Mouse (Mus musculus): ENCODE results near the gene Rbfox1. TPM values are rescaled to one million over a fixed set of nuclear protein-coding genes. Genes with fewer than 3 reads are reported as not detected.

The Rbfox1 gene
- total RNA-seq, 2 experiments from 2014 or later: 264 to 278 TPM

DNA sequence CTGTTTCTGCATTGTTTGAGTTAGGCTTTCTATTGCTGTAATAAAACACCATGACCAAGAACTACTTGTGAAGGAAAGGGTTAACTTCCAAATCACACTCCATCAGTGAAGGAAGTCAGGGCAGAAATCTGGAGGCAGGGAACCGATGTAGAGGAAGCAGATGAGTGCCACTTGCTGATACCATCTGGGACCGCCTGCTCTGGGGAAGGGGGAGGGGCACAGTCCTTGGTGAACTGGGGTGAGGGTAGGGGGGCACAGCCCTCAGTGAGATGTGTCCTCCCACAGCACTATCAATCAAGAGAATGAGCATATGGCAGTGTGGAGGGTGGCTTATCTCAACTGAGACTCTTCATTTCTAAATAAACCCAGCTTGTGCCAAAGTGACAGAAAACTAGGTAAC is 1108.0 kb downstream of the Rbfox1 start:
- no peak for DNase-seq (ENCODE audit: extremely low spot score in 1 of 2, low spot score in 2 of 2)
- intact Hi-C loops (cut with DNase I): no loop called here

DNA sequence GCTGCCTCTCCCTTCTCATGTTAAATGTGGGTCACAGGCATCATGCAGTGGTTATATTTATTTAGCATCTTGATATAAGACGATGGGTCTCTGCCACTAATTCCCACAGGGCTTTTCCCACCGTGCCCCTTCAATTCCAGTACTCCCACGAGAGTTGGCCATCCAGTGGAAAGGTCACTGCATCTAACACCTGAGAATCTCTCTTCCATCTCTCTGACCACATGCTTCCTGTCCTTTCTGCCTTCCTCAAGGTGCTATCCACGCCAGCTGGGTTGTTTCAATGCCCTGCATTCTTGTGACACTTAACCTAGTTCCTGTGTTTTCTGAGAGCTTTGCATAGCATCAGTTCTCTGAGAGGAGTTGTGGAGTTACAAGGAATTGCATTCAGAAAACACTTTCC is 1112.0 kb downstream of the Rbfox1 start:
- no peak for DNase-seq (ENCODE audit: extremely low spot score in 1 of 2, low spot score in 2 of 2)
- intact Hi-C loops (cut with DNase I): no loop called here

GRCm38 (mm10) chr16:6997834-6998233 is 1112.7 kb downstream of the Rbfox1 start:
- intact Hi-C loops (cut with DNase I): no loop called here
- no peak for DNase-seq (ENCODE audit: extremely low spot score in 1 of 2, low spot score in 2 of 2)

DNA sequence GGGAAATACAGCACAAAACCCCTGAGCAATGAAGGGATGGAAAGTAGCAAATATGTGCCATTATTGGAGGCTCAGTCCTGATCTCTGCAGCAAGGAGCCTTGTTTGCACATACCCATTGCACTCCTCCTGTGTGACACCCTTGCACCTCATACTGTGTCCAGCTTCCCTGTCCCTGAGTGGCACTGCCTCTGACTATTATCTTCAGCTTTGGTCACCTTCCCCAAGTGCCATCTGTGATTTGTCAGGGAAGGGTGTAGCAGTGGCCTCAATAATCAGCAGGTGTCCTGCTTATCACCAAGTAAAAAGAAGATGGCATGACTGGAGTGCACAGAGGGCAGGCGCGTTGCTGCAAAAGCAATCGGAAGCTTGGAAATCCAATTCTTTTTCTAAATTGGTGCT is 1119.4 kb downstream of the Rbfox1 start:
- intact Hi-C loops (cut with DNase I): no loop called here
- no peak for DNase-seq (ENCODE audit: extremely low spot score in 1 of 2, low spot score in 2 of 2)

DNA sequence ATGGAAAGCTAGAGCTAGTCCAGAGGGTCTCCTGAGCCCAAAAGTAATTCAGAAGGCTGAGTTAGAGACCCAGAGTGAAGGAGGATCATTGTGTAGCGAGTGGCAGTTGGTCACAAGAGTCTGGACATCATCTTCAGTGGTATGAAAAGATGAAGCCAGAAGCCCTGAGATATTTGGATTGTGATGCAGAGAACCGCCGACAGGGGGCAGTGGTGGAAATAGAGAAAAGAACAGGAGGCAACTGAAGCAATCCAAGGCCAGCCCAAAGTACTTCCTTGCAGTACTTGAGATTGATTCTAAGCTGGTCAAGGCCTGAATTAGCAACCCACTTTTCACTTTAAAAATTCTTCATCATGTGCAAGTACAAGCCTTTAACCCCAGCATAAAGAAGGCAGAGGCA is 1120.3 kb downstream of the Rbfox1 start:
- intact Hi-C loops (cut with DNase I): no loop called here
- peak in 1 of 2 experiments; percentile 36 for DNase-seq (ENCODE audit: extremely low spot score in 1 of 2, low spot score in 2 of 2)

- no peak for DNase-seq (ENCODE audit: extremely low spot score in 1 of 2, low spot score in 2 of 2)
- intact Hi-C loops (cut with DNase I): no loop called here
Measured at GRCm38 (mm10) chr16:7017310-7017709, 1132.2 kb downstream of the Rbfox1 start.

DNA sequence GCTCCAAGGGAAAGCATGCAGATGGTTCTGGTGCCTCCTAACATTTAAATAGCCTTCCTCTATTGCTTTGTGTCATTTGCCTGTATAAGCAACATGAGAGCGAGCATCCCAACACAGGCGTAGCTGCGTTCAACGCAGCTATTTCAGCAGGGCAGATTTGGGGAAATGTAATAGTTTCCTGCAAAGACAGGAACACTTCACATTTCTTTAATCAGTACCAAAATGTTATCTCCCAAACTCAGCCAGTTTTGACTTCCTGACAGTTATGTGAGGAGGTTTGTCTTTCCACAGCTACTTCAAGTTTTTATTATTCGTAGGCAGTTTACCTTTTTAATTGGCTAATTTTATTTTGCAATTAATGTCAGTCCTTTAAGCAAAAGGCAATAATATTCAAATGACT is 1149.1 kb downstream of the Rbfox1 start:
- intact Hi-C loops (cut with DNase I): loop anchor here (10.0 kb wide), 1 partner anchor 189 kb away; no protein-coding TSS in a partner anchor
- DNase-seq (ENCODE audit: extremely low spot score in 1 of 2, low spot score in 2 of 2): no peak

GRCm38 (mm10) chr16:7036566-7036965 is 1151.4 kb downstream of the Rbfox1 start:
- intact Hi-C loops (cut with DNase I): loop anchor here (10.0 kb wide), 1 partner anchor 192 kb away; no protein-coding TSS in a partner anchor
- no peak for DNase-seq (ENCODE audit: extremely low spot score in 1 of 2, low spot score in 2 of 2)

DNA sequence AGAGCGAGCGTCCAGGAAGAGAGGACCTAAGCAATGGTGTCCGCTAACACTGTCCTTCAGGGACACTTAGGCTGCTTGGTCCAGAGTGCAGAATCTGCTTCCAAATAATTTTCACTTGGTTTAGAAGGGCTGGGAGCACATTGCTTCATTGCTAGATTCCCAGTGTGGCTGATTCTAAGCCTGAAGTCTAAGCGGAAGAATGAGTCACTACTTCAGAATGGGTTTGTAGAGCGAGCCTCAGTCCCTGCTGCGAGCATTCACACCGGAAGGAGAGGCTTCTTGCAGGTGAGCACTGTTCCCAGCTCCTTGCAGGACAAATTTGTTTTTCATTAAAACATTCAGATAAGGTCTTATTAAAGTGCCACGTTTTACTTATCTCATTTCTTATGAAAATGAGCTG is 1151.8 kb downstream of the Rbfox1 start:
- intact Hi-C loops (cut with DNase I): loop anchor here (10.0 kb wide), 1 partner anchor 192 kb away; no protein-coding TSS in a partner anchor
- DNase-seq (ENCODE audit: extremely low spot score in 1 of 2, low spot score in 2 of 2): no peak

DNA sequence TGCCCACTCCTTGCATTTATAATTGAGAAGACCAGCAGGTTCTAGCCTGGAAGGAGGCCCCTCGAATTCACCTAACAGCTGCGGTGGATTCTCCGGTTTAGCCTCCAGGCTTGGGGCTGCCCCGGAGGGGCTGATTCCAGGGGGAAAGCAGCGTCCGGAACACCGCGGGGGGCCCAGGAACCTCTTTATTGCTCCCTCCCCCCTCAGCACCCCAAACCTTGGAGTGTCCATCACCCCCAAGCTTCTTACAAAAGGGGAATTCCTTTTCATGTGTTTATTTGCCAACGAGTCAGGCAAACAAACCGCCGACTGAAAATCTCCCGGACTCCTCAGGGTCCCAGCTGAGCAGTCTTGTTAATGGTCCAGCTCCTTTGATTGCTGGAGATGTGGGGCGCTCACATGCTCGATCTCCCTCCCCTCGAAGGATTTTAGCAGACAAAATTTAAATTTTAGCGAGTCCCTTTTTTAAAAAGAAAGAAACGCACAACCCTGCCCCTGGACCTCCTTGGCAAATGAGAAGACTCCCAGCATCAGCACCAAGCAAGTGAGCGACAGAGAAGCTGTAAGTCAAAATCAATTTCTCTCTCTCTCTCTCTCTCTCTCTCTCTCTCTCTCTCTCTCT is 1153.6 kb downstream of the Rbfox1 start:
- intact Hi-C loops (cut with DNase I): loop anchor here (10.0 kb wide), 1 partner anchor 194 kb away; no protein-coding TSS in a partner anchor
- no peak for DNase-seq (ENCODE audit: extremely low spot score in 1 of 2, low spot score in 2 of 2)

DNA sequence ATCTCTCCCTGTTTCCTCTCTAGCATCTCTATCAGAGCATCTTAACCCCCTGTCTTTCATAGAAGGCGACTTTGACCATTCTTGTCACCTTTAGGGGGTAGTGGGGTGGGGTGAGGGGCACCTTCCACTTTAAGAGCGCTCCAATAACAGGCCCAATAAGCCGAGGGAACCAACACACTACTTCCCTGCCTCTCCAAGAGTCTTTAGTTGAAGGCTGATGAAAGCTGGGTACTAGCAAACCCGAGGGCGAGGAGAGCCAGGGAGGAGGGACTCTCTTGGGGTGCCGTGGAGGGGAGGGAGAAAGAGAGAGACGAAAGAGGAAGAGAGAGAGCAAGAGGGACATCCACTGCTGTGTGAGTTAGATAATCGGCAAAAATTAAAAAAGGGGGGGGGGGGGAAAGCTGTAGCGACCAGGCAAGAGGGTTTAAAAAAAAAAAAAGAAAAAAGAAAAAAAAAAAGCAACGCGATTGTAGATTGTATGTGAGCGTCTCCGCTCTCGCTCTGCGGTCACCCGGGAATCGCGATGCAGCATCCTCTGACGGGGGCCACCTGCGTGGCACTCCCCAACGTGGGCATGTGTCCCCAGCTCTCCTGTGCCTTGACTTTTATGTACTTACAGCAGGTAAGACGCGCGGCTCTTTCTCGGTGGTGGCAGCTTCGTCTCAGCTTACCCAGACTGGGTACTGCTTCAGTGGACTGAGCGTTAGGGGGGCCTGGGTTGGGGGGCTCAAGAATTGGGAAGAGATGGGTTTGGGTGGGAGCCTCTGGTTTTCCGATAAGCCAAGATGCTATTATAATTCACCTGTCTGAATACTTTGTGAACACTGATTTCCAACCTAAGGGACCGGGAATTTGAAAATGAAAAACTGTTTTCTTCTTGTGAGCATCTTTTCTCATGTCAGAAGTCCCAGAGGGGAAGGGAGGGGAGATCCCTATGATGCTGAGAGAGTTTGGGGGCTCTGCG is 1154.5 kb downstream of the Rbfox1 start:
- intact Hi-C loops (cut with DNase I): loop anchor here (10.0 kb wide), 1 partner anchor 195 kb away; no protein-coding TSS in a partner anchor
- DNase-seq (ENCODE audit: extremely low spot score in 1 of 2, low spot score in 2 of 2): no peak

GRCm38 (mm10) chr16:7040691-7041090 is 1155.5 kb downstream of the Rbfox1 start:
- no peak for DNase-seq (ENCODE audit: extremely low spot score in 1 of 2, low spot score in 2 of 2)
- intact Hi-C loops (cut with DNase I): no loop called here

DNA sequence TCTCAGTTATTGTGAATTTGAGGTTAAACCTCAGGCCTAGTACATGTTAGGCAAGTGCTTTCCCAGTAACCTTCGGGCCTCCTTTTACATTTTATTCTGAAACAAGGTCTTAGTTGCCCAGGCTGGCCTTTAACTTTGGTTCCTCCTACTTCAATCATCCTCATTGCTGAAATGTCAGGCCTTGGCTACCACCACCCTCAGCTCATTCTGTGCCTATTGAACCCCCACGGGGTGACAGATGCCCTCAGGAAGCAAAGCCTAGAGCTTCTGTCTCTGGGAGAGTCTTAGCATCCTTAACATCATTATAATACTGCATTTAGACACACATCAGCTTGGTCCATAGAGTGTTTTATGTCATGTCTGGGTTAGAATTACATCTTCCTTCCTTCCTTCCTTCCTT is 1162.3 kb downstream of the Rbfox1 start:
- intact Hi-C loops (cut with DNase I): no loop called here

GRCm38 (mm10) chr16:7049162-7049971 is 1164.2 kb downstream of the Rbfox1 start:
- peak; percentile 37 to 66 for DNase-seq (ENCODE audit: extremely low spot score in 1 of 2, low spot score in 2 of 2)
- intact Hi-C loops (cut with DNase I): no loop called here

More for the DNA sequence above, 1162.3 kb downstream of the Rbfox1 start:
- DNase-seq (ENCODE audit: extremely low spot score in 1 of 2, low spot score in 2 of 2): no peak

DNA sequence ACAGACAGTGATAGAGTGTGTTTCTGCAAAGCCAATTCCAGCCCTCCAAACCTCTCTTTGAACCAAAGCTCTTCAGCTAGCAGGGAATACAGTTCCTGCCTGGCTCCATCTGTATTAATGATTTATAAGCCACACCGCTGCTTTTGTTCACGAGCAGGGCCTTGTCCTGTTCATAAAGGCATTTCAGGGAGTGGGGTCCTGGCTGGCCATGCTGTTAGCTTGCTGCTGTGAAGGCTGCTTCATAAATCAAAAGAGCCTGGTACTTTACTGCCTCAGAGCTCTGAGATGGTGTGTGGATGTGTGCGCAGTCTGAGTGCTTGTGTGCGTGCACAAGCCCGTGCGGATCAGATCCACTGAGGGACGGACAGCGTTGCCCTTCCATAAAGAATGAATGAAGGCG is 1165.8 kb downstream of the Rbfox1 start:
- intact Hi-C loops (cut with DNase I): loop anchor here (10.0 kb wide), 1 partner anchor 224 kb away; no protein-coding TSS in a partner anchor

DNA sequence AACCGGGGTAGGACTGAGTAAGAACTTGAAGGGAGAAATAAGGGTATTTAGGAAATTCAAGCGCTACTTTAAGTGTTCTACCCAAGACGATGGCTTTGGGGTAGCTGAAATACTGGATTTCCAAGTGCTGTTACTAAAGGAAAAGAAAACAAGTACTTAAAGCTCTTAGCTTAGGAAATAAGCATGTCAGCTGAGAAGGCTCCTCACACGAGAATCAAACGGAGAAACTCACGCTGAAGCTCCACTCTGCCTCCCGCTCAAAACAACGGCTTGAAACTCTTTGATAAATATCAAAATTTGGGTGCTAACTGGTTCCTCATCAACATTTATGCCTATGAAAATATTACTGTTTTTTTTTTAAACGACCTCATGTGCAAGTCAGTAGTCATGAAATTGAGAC is 1166.8 kb downstream of the Rbfox1 start:
- intact Hi-C loops (cut with DNase I): loop anchor here (10.0 kb wide), 1 partner anchor 223 kb away; no protein-coding TSS in a partner anchor
- DNase-seq (ENCODE audit: extremely low spot score in 1 of 2, low spot score in 2 of 2): no peak

More for the DNA sequence above, 1165.8 kb downstream of the Rbfox1 start:
- no peak for DNase-seq (ENCODE audit: extremely low spot score in 1 of 2, low spot score in 2 of 2)

DNA sequence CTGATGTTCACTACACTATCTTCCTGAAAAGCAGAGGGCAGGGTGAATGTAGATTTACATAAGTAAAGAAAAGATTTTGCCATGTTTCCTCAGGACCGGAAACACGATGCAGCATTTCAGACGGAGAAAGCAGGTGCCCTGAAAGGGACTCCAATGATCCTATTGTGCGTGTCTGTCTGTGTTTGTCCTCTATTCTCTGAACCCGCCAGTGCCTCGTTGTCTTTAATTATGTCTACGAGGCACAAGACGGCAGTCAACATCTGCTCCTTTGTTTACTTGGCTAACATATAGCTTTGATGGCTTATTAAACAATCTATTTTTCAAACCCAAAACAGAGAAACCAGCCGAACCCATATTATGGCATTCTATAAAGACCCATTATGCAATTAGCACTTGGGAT is 1167.3 kb downstream of the Rbfox1 start:
- intact Hi-C loops (cut with DNase I): loop anchor here (10.0 kb wide), 1 partner anchor 222 kb away; no protein-coding TSS in a partner anchor
- no peak for DNase-seq (ENCODE audit: extremely low spot score in 1 of 2, low spot score in 2 of 2)

- intact Hi-C loops (cut with DNase I): loop anchor here (10.0 kb wide), 1 partner anchor 217 kb away; no protein-coding TSS in a partner anchor
Measured at GRCm38 (mm10) chr16:7057789-7058188, 1172.6 kb downstream of the Rbfox1 start.

DNA sequence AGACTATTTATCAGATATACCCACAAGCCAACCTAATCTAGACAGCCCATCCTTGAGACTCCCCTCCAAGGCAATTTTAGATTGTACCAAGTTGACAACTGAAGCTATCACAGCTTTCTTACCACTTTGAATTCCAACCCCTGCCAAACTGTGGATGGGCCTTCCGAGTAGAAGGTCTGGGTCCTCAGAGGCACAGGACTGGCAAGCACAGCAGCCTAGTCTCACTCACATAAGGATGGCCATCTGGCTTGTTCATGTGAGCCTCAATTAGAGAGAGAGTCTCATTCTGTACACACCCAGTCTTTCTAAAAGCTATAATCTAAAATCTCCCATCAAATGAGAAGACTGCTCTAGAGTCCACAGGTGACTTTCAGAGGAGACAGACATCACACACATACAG is 1173.4 kb downstream of the Rbfox1 start:
- intact Hi-C loops (cut with DNase I): loop anchor here (10.0 kb wide), 1 partner anchor 216 kb away; no protein-coding TSS in a partner anchor
- no peak for DNase-seq (ENCODE audit: extremely low spot score in 1 of 2, low spot score in 2 of 2)

More at GRCm38 (mm10) chr16:7057789-7058188, 1172.6 kb downstream of the Rbfox1 start:
- no peak for DNase-seq (ENCODE audit: extremely low spot score in 1 of 2, low spot score in 2 of 2)

Data from left cerebral cortex, postnatal 10 days (tissue).